ENCODE assay signal across 16 mouse cellular contexts in the genomic region with DNA sequence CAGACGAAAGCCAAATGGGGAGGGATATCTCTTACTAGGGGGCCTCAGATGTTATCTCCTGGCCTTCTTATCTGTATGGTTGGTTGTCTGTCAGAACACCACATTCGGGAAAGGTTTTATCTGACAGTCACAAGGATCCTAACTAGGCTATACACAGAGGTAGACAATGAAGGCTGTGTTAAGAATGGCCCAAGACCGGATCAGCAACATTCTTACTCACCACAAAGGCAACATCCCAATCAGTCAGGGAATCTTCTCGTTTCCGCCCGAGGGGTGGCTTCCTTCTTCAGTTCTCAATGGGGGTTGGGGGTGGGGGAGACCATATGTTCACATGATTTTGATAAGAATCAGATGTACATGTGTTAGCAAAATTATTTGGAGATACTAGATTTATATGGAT.
"Had no signal": no experiment of that assay in that cellular context is flagged by ENCODE, and none has a peak within 500 bp of the region (broad histone marks: within the 10 kb centered on the region; RNA-seq: fewer than 3 reads in every experiment).

No protein-coding gene starts in this region.

- H3K4me1 ChIP-seq: limb, embryonic 13.5 days; liver, embryonic 15.5 days; megakaryocyte, embryonic 14.5 days; midbrain, embryonic 12.5 days had no signal

- H3K9me3 ChIP-seq: limb, embryonic 13.5 days; liver, embryonic 15.5 days; megakaryocyte, embryonic 14.5 days; midbrain, embryonic 12.5 days had no signal

- H3K4me2 ChIP-seq: limb, embryonic 13.5 days; liver, embryonic 11.5 days; liver, embryonic 15.5 days; midbrain, embryonic 12.5 days had no signal

- H3K36me3 ChIP-seq: limb, embryonic 13.5 days; liver, embryonic 15.5 days; midbrain, embryonic 12.5 days had no signal

- DNase-seq: kidney, adult 9 months; kidney, postnatal 36 days; layer of hippocampus, adult 9-11 months; layer of hippocampus, postnatal 36 days; lung, adult 2 months; lung, postnatal 4 days; right cerebral cortex, postnatal 14 days; thymus, adult 2 months; thymus, postnatal 25 days had no signal

- H3K4me3 ChIP-seq: limb, embryonic 13.5 days; liver, embryonic 15.5 days; megakaryocyte, embryonic 14.5 days; midbrain, embryonic 12.5 days had no signal

- ATAC-seq: lung, postnatal 0 days had no signal

- H3K27ac ChIP-seq: kidney, postnatal 0 days; limb, embryonic 13.5 days; liver, embryonic 15.5 days; midbrain, embryonic 12.5 days had no signal

- H3K27me3 ChIP-seq: limb, embryonic 13.5 days; liver, embryonic 15.5 days; midbrain, embryonic 12.5 days had no signal

- H3K9ac ChIP-seq: limb, embryonic 13.5 days; liver, embryonic 15.5 days; midbrain, embryonic 12.5 days had no signal
